Mouse (Mus musculus) 416B (cell line): ENCODE measurements around the gene Rhob.
A peak's percentile ranks its signal among the peaks of the same experiment; 100 is the strongest.

ENCODE experiments used
- DNase-seq: peaks from one replicate; pipeline ENCODE4 v3.0.0; 2011; ENCODE audit warnings: low read depth

The Rhob gene

DNA sequence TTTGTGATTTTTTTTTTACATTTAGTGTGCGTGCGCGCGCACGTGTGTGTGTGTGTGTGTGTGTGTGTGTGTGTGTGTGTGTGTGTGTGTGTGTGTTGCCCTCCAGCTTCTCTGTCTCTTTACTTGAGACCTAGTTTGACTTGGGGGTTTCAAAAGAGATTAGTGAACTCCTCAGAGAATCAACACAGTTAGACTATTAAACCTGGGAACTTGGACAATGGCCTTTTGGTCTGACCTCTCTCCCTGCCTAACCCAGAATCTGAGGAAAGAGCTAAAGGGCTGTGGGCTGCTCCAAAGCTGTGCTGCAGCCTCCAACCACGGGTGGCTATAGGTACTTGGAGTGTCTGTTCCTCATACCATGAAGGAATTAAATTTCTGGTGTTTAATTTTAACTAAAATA, 4.3 kb upstream of the Rhob start:
- no peak for DNase-seq

GRCm38 (mm10) chr12:8502546-8502945, 2.7 kb upstream of the Rhob start:
- peak; percentile 81 for DNase-seq

DNA sequence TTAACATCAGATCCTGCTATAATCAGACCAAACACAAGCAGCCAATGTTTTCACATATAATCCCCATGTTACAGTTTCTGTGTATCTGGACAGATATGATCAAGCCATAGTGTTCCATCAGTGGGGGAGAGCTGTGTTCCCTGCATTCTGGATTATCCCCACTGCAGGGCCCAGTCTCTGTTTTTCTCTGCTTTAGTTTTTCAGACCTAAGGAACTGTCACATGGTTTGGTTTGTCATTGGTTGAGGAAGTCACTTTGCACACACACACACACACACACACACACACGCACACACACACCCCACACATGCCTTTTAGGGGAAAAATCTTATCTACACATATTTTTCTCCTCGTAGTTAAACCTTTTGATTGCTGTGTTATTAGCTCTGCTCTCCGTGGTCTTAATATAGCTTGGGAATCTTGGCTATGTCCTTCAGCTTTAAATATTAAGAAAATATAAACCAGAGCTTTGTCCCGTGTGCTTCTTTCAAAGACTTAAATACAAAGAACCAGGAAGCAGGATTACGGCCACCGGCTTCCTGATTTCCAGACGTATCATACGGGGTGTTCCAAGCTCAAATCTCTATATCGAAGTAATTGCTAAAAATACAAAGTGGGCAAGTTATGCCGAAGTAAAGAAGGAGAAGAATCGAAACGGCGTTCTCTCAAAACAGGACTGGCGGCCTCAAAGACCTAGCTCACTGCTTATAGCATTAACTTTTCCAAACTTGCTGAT, 1.9 kb upstream of the Rhob start:
- DNase-seq = peak; percentile 65

GRCm38 (mm10) chr12:8500597-8501570, 1.1 kb upstream of the Rhob start:
- peak; percentile 67 for DNase-seq

DNA sequence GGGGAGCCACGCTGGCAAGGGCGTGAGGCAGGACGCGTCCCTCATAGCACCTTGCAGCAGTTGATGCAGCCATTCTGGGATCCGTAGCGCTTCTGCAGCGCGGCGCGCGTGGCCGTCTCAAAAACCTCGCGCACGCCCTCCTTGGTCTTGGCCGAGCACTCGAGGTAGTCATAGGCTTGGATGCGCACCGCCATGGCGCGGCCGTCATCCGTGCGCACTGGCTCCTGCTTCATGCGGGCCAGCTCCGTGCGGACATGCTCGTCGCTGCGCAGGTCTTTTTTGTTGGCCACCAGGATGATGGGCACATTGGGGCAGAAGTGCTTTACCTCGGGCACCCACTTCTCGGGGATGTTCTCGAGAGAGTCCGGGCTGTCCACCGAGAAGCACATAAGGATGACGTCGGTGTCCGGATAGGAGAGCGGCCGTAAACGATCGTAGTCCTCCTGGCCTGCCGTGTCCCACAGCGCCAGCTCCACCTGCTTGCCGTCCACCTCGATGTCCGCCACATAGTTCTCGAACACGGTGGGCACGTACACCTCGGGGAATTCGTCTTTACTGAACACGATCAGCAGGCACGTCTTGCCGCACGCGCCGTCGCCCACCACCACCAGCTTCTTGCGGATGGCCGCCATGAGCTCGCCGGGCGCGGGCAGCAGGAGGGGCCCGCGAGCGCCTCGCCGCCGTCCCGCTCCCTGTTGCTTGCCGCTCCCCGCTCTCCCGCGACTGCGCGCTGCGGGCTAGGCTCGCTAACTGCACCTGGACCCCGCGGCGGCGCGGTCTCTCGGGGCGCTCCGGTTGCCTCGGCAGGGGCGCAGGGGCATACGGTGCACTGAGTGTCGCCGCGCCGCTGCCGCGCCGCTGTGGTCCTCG, 573 bp downstream of the Rhob start:
- peak; percentile 86 for DNase-seq

GRCm38 (mm10) chr12:8498591-8499000, 1.2 kb downstream of the Rhob start:
- DNase-seq = peak; percentile 41

DNA sequence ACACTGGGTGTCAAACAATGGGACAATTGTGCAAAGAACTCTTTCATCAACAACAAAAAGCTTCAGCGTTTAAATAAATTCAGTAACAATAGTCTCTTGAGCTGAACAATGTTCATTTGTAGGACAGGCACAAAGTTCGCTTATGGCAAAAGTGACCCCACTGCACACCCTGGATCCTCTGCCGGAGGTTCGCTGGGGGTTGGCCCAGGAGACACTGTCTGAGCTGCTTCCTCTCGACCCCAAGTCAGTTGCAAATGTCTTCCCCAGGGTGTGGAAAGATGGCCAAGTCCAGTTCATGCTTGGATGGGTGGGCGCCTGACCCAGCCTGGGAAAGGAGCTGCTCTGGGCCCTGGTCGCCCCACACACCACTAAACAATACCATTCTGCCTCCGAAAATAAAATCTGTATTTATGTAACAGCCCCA, 1.6 kb downstream of the Rhob start:
- DNase-seq = no peak

- DNase-seq = no peak
Observed at GRCm38 (mm10) chr12:8497314-8497706, 2.5 kb downstream of the Rhob start.

DNA sequence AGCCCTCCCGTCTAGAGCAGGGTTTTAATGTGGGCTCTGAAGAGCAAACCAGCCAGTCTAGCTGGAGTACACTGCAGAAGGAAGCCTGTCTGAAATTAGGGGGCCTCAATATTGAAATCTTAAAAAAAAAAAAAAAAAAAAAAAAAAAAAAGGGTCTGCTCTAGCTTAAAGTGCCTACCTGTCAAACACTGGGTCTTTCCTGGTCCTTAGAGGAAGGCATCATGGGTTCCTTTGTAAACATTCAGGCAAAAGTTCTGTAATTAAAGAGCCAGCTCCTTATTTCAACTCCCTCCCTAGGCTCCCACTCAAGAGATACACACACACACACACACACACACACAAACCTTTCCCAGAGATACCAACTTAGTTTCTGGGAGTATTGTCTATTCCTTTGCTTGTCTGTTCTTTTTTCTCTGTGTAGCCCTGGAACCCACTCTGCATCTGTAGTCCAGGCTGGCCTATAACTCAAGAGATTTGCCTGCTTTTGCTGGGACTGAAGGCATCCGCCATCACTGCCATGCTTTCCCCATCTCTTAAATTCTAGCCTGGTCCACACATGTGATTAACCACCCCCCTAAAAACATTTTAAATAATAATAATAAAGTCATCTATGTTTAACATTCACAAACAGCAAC, 3.0 kb downstream of the Rhob start:
- no peak for DNase-seq

DNA sequence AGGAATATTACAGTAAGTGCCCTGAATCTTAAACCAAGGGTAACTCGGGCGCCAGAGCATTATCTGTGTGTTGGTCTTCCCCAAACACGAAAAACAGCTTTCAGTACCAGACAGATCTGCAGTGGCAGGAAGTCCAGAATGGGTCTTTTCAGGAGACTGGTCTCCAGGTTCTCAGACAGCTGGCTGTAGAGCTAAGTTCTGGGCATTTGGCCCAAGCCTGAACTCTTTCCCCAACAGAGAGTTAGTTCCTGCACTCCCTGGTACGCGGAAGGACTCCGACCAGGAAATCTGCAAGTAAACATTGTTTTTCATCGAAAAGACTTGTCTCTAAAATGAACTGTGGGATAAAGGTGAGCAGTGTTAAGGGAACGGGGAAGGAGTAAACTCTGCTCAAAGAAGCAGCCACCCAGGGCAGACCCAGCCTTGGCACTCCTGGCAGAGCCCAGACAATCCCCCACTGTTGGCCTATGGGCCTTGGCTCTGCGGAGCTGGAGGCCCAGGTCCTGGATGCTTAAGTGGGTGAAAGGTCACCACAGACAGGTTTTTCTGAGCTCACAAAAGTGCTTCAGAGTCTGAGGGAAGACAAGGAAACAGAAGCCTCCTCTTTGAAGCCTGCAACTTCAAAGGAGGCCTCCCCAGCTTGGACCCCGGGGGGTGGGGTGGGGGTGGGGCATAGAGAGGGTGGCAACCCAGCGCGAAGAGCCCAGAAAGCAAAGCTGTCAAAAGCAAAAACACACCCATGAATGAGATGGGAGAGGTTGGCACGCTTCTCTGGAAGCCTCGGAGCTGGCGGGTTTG, 3.7 kb downstream of the Rhob start:
- no peak for DNase-seq

GRCm38 (mm10) chr12:8494675-8495074, 5.1 kb downstream of the Rhob start:
- no peak for DNase-seq

- DNase-seq = no peak
Observed at GRCm38 (mm10) chr12:8493386-8493785, 6.4 kb downstream of the Rhob start.

GRCm38 (mm10) chr12:8489098-8489497, 10.7 kb downstream of the Rhob start:
- no peak for DNase-seq

DNA sequence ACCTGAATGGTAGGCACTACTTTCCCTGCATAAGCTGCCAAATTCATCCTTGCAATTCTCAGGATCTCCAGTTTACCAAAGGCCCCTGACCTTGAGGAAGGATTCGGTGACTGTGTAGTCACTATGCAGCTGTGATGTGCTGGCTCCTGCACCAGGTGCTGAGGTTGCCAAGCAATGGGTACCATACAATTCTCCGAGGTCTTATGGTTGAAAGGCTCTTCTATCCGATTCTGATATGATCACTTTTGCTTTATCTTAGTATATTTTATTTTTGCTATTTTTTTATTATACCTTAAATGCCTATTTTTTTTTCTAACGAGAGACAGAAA, 11.2 kb downstream of the Rhob start:
- DNase-seq = no peak

- peak; percentile 50 for DNase-seq
Observed at GRCm38 (mm10) chr12:8487959-8488651, 11.7 kb downstream of the Rhob start.

- DNase-seq = no peak
Observed at GRCm38 (mm10) chr12:8487281-8487680, 12.5 kb downstream of the Rhob start.

- no peak for DNase-seq
Observed at GRCm38 (mm10) chr12:8485247-8485646, 14.6 kb downstream of the Rhob start.

DNA sequence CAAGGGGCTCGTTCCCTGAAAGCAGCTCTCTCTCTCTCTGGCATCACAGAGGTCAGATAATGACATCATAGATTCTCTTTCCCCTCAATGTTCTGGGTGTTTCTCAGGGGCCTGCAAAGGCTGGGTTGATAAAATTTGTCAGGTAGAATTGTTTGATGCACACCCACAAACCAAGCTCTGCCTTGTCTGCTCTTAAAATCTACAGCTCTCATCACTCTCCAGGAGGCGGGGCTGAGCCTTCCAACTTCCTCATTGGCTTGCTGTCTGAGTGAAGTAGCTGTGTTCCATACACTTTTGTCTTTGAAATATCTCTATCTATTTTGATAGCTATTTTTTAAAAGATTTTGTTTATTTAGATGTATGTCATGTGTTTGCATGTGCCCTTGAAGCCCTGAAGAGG, 17.6 kb downstream of the Rhob start:
- no peak for DNase-seq

DNA sequence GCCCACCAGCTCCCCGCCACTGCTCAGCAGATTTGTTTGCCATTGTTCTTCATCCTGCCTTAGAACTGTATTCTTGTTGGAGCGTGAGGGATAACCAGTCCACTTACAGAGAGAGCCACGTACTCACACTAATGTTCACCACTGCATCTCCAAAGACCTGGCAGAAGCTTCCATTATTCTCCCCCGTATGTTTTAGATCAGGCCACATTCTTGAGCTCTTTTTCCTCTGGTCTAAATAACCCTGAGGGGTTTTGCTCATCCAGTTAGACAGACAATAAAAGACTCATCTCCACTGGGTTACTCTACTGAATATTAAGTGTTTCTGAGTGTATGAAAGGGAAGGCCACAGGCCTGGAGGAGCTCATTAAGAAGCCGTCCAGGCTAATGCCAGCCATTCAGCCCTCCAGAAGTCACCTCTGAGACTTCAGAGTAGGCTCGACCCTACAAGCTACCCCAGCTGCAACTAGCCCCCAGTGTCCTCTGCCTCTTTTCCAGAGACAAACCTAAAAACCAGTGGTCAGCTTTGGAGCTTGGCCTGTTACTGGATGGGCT, 24.9 kb downstream of the Rhob start:
- DNase-seq = no peak
